Mouse (Mus musculus): ENCODE results near the gene Msl3. TPM values are rescaled to one million over a fixed set of nuclear protein-coding genes. Genes with fewer than 3 reads are reported as not detected.

Msl3 gene
- 18.8 and 19.5 TPM in 2 replicates for polyA plus RNA-seq (2012; rRNA removed)

GRCm38 (mm10) chrX:168673525-168674406 lies at the start of gene Msl3:
TSS of gene Msl3 (minus strand) at chrX:168673898.

Other genes with a start within 250 kb of the Msl3 start
- 3.5 and 3.7 TPM in 2 replicates for gene Frmpd4, start 96.7 kb downstream of the Msl3 start, polyA plus RNA-seq (2012; rRNA removed)
- 2.0 and 2.1 TPM in 2 replicates for gene Arhgap6, start 121.2 kb upstream of the Msl3 start, polyA plus RNA-seq (2012; rRNA removed)